Mouse (Mus musculus) cortical plate, adult 2 months (tissue): Measurements from ENCODE around the gene Ptgfrn.

Experiments
- CTCF ChIP-seq: fragments of 200-500 bp; IDR thresholded peaks from 2 replicates; pipeline ENCODE4 v1.5.1; 2011; ENCODE audit warnings: mild to moderate bottlenecking, control low read depth, low read length; ENCODE audit not compliant: insufficient read depth; ENCODE audit errors: extremely low read depth
- POLR2A ChIP-seq: fragments of 200-500 bp; IDR thresholded peaks from 2 replicates; pipeline ENCODE4 v1.6.1; 2011; ENCODE audit warnings: mild to moderate bottlenecking, low read length, control low read depth; ENCODE audit not compliant: insufficient read depth; ENCODE audit errors: extremely low read depth

DNA sequence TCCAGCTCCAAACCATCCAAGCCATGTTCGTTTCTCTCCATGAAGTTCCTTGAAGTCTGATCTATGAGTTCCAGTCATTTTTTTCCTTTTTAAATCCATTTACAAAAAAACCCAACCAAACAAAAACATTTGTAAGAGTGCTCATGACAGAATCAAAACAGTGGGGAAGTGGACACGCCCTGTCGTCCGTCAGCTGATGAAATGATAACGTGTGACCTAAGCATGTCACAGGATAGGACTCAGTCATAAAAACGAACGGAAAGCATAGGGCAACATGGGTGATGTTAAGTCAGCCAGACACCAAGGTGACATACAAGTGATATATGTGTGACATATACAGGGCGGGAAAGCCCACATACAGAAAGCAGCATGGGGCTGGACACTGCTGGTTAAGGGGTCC, 54.9 kb downstream of the Ptgfrn start:
- TF ChIP-seq POLR2A (no peak), CTCF (no peak)
